Mouse (Mus musculus) neural tube, embryonic 12.5 days (tissue): ENCODE measurements around the gene Gja3. TPM values are rescaled to one million over a fixed set of nuclear protein-coding genes. Genes with fewer than 3 reads are reported as not detected.
A peak's percentile ranks its signal among the peaks of the same experiment; 100 is the strongest.

Source experiments
- ATAC-seq: fragments of 200-750 bp; cut with Nextera tagmentation; 2 replicates; pipeline ENCODE4 v1.8.0; 2017; ENCODE audit warnings: low read depth, mild to moderate bottlenecking, moderate TSS enrichment, moderate library complexity; ENCODE audit not compliant: low FRiP score
- H3K27ac ChIP-seq: fragments of 300-500 bp; sonication (generic); 2 replicates; pipeline ENCODE4 v1.5.1; 2016
- H3K27me3 ChIP-seq: fragments of 300-500 bp; sonication (generic); replicated peaks from 2 replicates; pipeline ENCODE4 v1.6.1; 2016; ENCODE audit warnings: mild to moderate bottlenecking
- H3K36me3 ChIP-seq: fragments of 300-500 bp; sonication (generic); 2 replicates; pipeline ENCODE4 v1.6.1; 2016; ENCODE audit warnings: mild to moderate bottlenecking
- H3K4me1 ChIP-seq: fragments of 300-500 bp; sonication (generic); 2 replicates; pipeline ENCODE4 v1.6.1; 2016
- H3K4me2 ChIP-seq: fragments of 300-500 bp; sonication (generic); replicated peaks from 2 replicates; pipeline ENCODE4 v1.6.1; 2016; ENCODE audit warnings: mild to moderate bottlenecking
- H3K4me3 ChIP-seq: fragments of 300-500 bp; sonication (generic); 2 replicates; pipeline ENCODE4 v1.5.1; 2016
- H3K9ac ChIP-seq: fragments of 300-500 bp; sonication (generic); 2 replicates; pipeline ENCODE4 v1.6.1; 2016; ENCODE audit warnings: mild to moderate bottlenecking
- H3K9me3 ChIP-seq: fragments of 300-500 bp; sonication (generic); 2 replicates; pipeline ENCODE4 v1.6.1; 2016; ENCODE audit warnings: mild to moderate bottlenecking
- WGBS: fragments of 180-500 bp; shearing (Covaris S2); methylation state at CpG from one replicate; pipeline ENCODE4 v1.1.7; 2016; 5-methylcytosine and 5-hydroxymethylcytosine counted together
- polyA plus RNA-seq: library from polyadenylated mRNA; unstranded; fragments of >200 nt; fragmentation: Nextera tagmentation; extraction: Ambion mirVana; gene quantifications from 2 replicates; pipeline ENCODE4 v1.2.1, GENCODE M21; 2016

Gja3 gene
- 1.4 TPM in 2 replicates for polyA plus RNA-seq

- Histone ChIP-seq H3K27me3 (peaks cover 42% of the 10 kb centered on the region), H3K9ac (peak within 1 kb of the TSS; percentile 48; the same call in 1 of the 2 replicates)
- WGBS = under 1% methylated on average over 79 of the region's 79 CpGs
Observed at GRCm38 (mm10) chr14:57057563-57058321, at the start of gene Gja3. TSS of gene Gja3 (minus strand) at chr14:57058100.

GRCm38 (mm10) chr14:57107091-57107490, 49.2 kb upstream of the Gja3 start:
- Histone ChIP-seq H3K9me3 (no peaks in the 10 kb centered on the region), H3K27ac (no peak overlapping the region), H3K36me3 (no peaks in the 10 kb centered on the region), H3K9ac (no peak overlapping the region), H3K27me3 (peaks cover 55% of the 10 kb centered on the region), H3K4me2 (no peak overlapping the region), H3K4me3 (no peak overlapping the region), H3K4me1 (peaks cover 17% of the 10 kb centered on the region)
- 78% methylated on average over 8 of the region's 8 CpGs for WGBS
- ATAC-seq = no peak

More at GRCm38 (mm10) chr14:57057563-57058321, at the start of gene Gja3:
- Histone ChIP-seq H3K4me3 (peak within 1 kb of the TSS; percentile 44), H3K4me2 (peak within 1 kb of the TSS; percentile 91), H3K4me1 (peaks cover 11% of the 10 kb centered on the region), H3K36me3 (no peaks in the 10 kb centered on the region), H3K27ac (no peak within 1 kb of the TSS), H3K9me3 (no peaks in the 10 kb centered on the region)
- no peak; the same call in 1 of the 2 replicates for ATAC-seq

- Histone ChIP-seq H3K36me3 (no peaks in the 10 kb centered on the region), H3K9me3 (no peaks in the 10 kb centered on the region), H3K4me2 (no peak overlapping the region), H3K27ac (no peak overlapping the region), H3K27me3 (peaks cover 61% of the 10 kb centered on the region), H3K4me3 (no peak overlapping the region), H3K4me1 (peaks cover 17% of the 10 kb centered on the region), H3K9ac (no peak overlapping the region)
- ATAC-seq = no peak
- WGBS = 45% methylated on average over 11 of the region's 11 CpGs
Observed at GRCm38 (mm10) chr14:57105721-57106120, 47.8 kb upstream of the Gja3 start.

- Histone ChIP-seq H3K4me3 (0 out of 2 replicates have a peak overlapping the region, but pooled peaks have one; percentile 60), H3K4me1 (peaks cover 17% of the 10 kb centered on the region), H3K9me3 (no peaks in the 10 kb centered on the region), H3K9ac (no peak overlapping the region), H3K27me3 (peaks cover 61% of the 10 kb centered on the region), H3K4me2 (peak overlapping the region; percentile 100), H3K36me3 (no peaks in the 10 kb centered on the region), H3K27ac (no peak overlapping the region)
- 10% methylated on average over 14 of the region's 14 CpGs for WGBS
- ATAC-seq = no peak
Observed at GRCm38 (mm10) chr14:57105111-57105510, 47.2 kb upstream of the Gja3 start.

GRCm38 (mm10) chr14:57104106-57105023, 46.5 kb upstream of the Gja3 start, which contains the start of gene Gjb2:
TSS of gene Gjb2 (minus strand) at chr14:57104702.
- Histone ChIP-seq H3K4me3 (peak within 1 kb of the TSS; percentile 60), H3K9ac (peak within 1 kb of the TSS; percentile 51), H3K4me2 (peak within 1 kb of the TSS; percentile 100), H3K36me3 (no peaks in the 10 kb centered on the region), H3K27me3 (peaks cover 61% of the 10 kb centered on the region), H3K4me1 (peaks cover 17% of the 10 kb centered on the region), H3K27ac (no peak within 1 kb of the TSS), H3K9me3 (no peaks in the 10 kb centered on the region)
- WGBS = under 1% methylated on average over 101 of the region's 101 CpGs
- peak; percentile 73 for ATAC-seq

- ATAC-seq = no peak
- Histone ChIP-seq H3K36me3 (no peaks in the 10 kb centered on the region), H3K4me3 (peak overlapping the region; percentile 60)
Observed at GRCm38 (mm10) chr14:57103711-57104105, 45.8 kb upstream of the Gja3 start.

GRCm38 (mm10) chr14:57103121-57103520, 45.2 kb upstream of the Gja3 start:
- Histone ChIP-seq H3K4me3 (0 out of 2 replicates have a peak overlapping the region, but pooled peaks have one; percentile 60), H3K9ac (no peak overlapping the region), H3K9me3 (no peaks in the 10 kb centered on the region), H3K36me3 (no peaks in the 10 kb centered on the region), H3K27ac (no peak overlapping the region), H3K27me3 (peaks cover 61% of the 10 kb centered on the region), H3K4me1 (peaks cover 17% of the 10 kb centered on the region), H3K4me2 (no peak overlapping the region)
- ATAC-seq = no peak
- WGBS = 55% methylated on average over 6 of the region's 6 CpGs

More at GRCm38 (mm10) chr14:57103711-57104105, 45.8 kb upstream of the Gja3 start:
- peak overlapping the region; percentile 51 for H3K9ac ChIP-seq
- H3K27ac ChIP-seq = no peak overlapping the region
- no peaks in the 10 kb centered on the region for H3K9me3 ChIP-seq
- H3K27me3 ChIP-seq = peaks cover 61% of the 10 kb centered on the region
- WGBS = 1% methylated on average over 22 of the region's 22 CpGs
- peak overlapping the region; percentile 100 for H3K4me2 ChIP-seq
- peaks cover 17% of the 10 kb centered on the region for H3K4me1 ChIP-seq

GRCm38 (mm10) chr14:57101623-57102022, 43.7 kb upstream of the Gja3 start:
- Histone ChIP-seq H3K9ac (no peak overlapping the region), H3K27ac (no peak overlapping the region), H3K36me3 (no peaks in the 10 kb centered on the region), H3K27me3 (peaks cover 51% of the 10 kb centered on the region), H3K9me3 (no peaks in the 10 kb centered on the region), H3K4me1 (peaks cover 17% of the 10 kb centered on the region), H3K4me2 (no peak overlapping the region), H3K4me3 (no peak overlapping the region)
- no peak for ATAC-seq
- 83% methylated on average over 7 of the region's 7 CpGs for WGBS

GRCm38 (mm10) chr14:57095855-57096254, 38.0 kb upstream of the Gja3 start:
- H3K9me3 ChIP-seq = no peaks in the 10 kb centered on the region
- WGBS = 81% methylated on average over 4 of the region's 4 CpGs

GRCm38 (mm10) chr14:57093029-57093428, 35.1 kb upstream of the Gja3 start:
- no peaks in the 10 kb centered on the region for H3K36me3 ChIP-seq
- no peaks in the 10 kb centered on the region for H3K27me3 ChIP-seq
- 9% methylated on average over 8 of the region's 8 CpGs for WGBS
- H3K4me3 ChIP-seq = no peak overlapping the region
- H3K9ac ChIP-seq = no peak overlapping the region
- no peaks in the 10 kb centered on the region for H3K4me1 ChIP-seq
- ATAC-seq = no peak
- no peak overlapping the region for H3K27ac ChIP-seq
- H3K4me2 ChIP-seq = no peak overlapping the region
- H3K9me3 ChIP-seq = no peaks in the 10 kb centered on the region

More at GRCm38 (mm10) chr14:57095855-57096254, 38.0 kb upstream of the Gja3 start:
- H3K36me3 ChIP-seq = no peaks in the 10 kb centered on the region
- no peak overlapping the region for H3K9ac ChIP-seq
- no peak overlapping the region for H3K27ac ChIP-seq
- no peaks in the 10 kb centered on the region for H3K27me3 ChIP-seq
- H3K4me1 ChIP-seq = no peaks in the 10 kb centered on the region
- no peak overlapping the region for H3K4me2 ChIP-seq
- no peak for ATAC-seq
- H3K4me3 ChIP-seq = no peak overlapping the region

GRCm38 (mm10) chr14:57090001-57090400, 32.1 kb upstream of the Gja3 start:
- Histone ChIP-seq H3K27ac (no peak overlapping the region), H3K9ac (no peak overlapping the region), H3K4me3 (no peak overlapping the region), H3K27me3 (no peaks in the 10 kb centered on the region), H3K36me3 (no peaks in the 10 kb centered on the region), H3K4me2 (no peak overlapping the region), H3K4me1 (no peaks in the 10 kb centered on the region), H3K9me3 (no peaks in the 10 kb centered on the region)
- 56% methylated on average over 2 of the region's 2 CpGs for WGBS
- no peak for ATAC-seq

- Histone ChIP-seq H3K36me3 (no peaks in the 10 kb centered on the region), H3K4me3 (no peak overlapping the region), H3K4me1 (no peaks in the 10 kb centered on the region), H3K9ac (no peak overlapping the region), H3K4me2 (no peak overlapping the region), H3K27ac (no peak overlapping the region), H3K9me3 (no peaks in the 10 kb centered on the region), H3K27me3 (no peaks in the 10 kb centered on the region)
- ATAC-seq = no peak
- 88% methylated on average over 7 of the region's 7 CpGs for WGBS
Observed at GRCm38 (mm10) chr14:57089107-57089506, 31.2 kb upstream of the Gja3 start.
